Mouse (Mus musculus): ENCODE measurements at regions not wholly inside any gene's neighbourhood (a gene's known extent, or its start where the extent isn't known, plus 50 kb on each side); places are given as distances from the start of the nearest gene placed in this dataset.

GRCm38 (mm10) chr8:26884350-26884749 lies 92.8 kb upstream of the Zfp703 start:
- no peak for TF ChIP-seq CTCF (IDR thresholded peaks at IDR 0.05; ENCODE audit: low read depth, low read length)
- no peak for TF ChIP-seq POLR2A (IDR thresholded peaks at IDR 0.05; ENCODE audit: borderline replicate concordance, low read depth, low read length)
